Mouse (Mus musculus) ES-E14 (cell line): Measurements from ENCODE around the gene Pdia5. TPM values are rescaled to one million over a fixed set of nuclear protein-coding genes. Genes with fewer than 3 reads are reported as not detected.

Experiments
- DNase-seq: peaks from one replicate; pipeline ENCODE4 v3.0.0-alpha.2; 2013; ENCODE audit warnings: low read depth, low spot score
- H3K27ac ChIP-seq: 2 replicates; pipeline ENCODE4 v1.5.1; 2012; ENCODE audit warnings: low read depth, mild to moderate bottlenecking, low read length, moderate library complexity, mixed read lengths; ENCODE audit not compliant: poor library complexity, insufficient read depth, severe bottlenecking
- H3K36me3 ChIP-seq: 2 replicates; pipeline ENCODE4 v1.6.1; 2012; ENCODE audit warnings: mild to moderate bottlenecking, low read length, moderate library complexity, mixed read lengths; ENCODE audit not compliant: control insufficient read depth, poor library complexity, insufficient read depth, severe bottlenecking
- H3K4me1 ChIP-seq, 2 experiments: fragments of 150-350 bp in 1 of 2; sonication (generic) in 1 of 2; 2 replicates each; pipeline ENCODE4 v1.6.1; 2012; ENCODE audit warnings: low read length in 2 of 2, mild to moderate bottlenecking in 1 of 2, mixed read lengths in 1 of 2; ENCODE audit not compliant: control insufficient read depth in 2 of 2, insufficient read depth in 2 of 2, poor library complexity in 1 of 2
- H3K4me3 ChIP-seq, 2 experiments: fragments of 150-350 bp in 1 of 2; sonication (generic) in 1 of 2; 2 replicates each; pipeline ENCODE4 v1.5.1; 2012; ENCODE audit warnings: low read length in 2 of 2, low read depth in 1 of 2, mild to moderate bottlenecking in 1 of 2, mixed read lengths in 1 of 2; ENCODE audit not compliant: insufficient read depth in 1 of 2, poor library complexity in 1 of 2, severe bottlenecking in 1 of 2
- H3K9ac ChIP-seq: 2 replicates; pipeline ENCODE4 v1.6.1; 2012; ENCODE audit warnings: low read depth, mild to moderate bottlenecking, low read length, mixed read lengths; ENCODE audit not compliant: poor library complexity, insufficient read depth, severe bottlenecking
- H3K9me3 ChIP-seq: fragments of 150-350 bp; sonication (generic); 2 replicates; pipeline ENCODE4 v1.6.1; 2012; ENCODE audit warnings: low read depth, mild to moderate bottlenecking, low read length; ENCODE audit not compliant: control insufficient read depth, insufficient read depth
- CHD2 ChIP-seq: IDR thresholded peaks from 2 replicates; pipeline ENCODE4 v1.6.1; 2014; ENCODE audit warnings: mild to moderate bottlenecking, low read depth, low read length, inconsistent platforms
- HCFC1 ChIP-seq: IDR thresholded peaks from 2 replicates; pipeline ENCODE4 v1.6.1; 2012; ENCODE audit warnings: low read length, inconsistent platforms, borderline replicate concordance; ENCODE audit not compliant: insufficient read depth
- MAFK ChIP-seq: IDR thresholded peaks from 2 replicates; pipeline ENCODE4 v1.6.1; 2014; ENCODE audit warnings: mild to moderate bottlenecking, low read depth, low read length, inconsistent platforms; ENCODE audit not compliant: insufficient read depth
- ZC3H11A ChIP-seq: IDR thresholded peaks from 2 replicates; pipeline ENCODE4 v1.6.1; 2012; ENCODE audit warnings: low read depth, mild to moderate bottlenecking, inconsistent platforms, low read length, borderline replicate concordance
- ZNF384 ChIP-seq: IDR thresholded peaks from 2 replicates; pipeline ENCODE4 v1.6.1; 2012; ENCODE audit warnings: low read depth, low read length, inconsistent platforms
- in situ Hi-C, 2 experiments: fragments of 600-800 bp; cut with MboI; formaldehyde crosslinking; loops; one replicate each; pipeline ENCODE4 v1.15.1; 2025; ENCODE audit warnings: low sequenced_read_pairs in 2 of 2, inconsistent platforms in 1 of 2; ENCODE audit not compliant: unreplicated experiment in 2 of 2
- total RNA-seq: library from RNA; depleted of rRNA; stranded (reverse); fragments of 300-350 nt; gene quantifications from 2 replicates; pipeline ENCODE4 v1.2.3, GENCODE M21; 2012

The Pdia5 gene
- total RNA-seq, 1 experiment = 20.3 TPM

DNA sequence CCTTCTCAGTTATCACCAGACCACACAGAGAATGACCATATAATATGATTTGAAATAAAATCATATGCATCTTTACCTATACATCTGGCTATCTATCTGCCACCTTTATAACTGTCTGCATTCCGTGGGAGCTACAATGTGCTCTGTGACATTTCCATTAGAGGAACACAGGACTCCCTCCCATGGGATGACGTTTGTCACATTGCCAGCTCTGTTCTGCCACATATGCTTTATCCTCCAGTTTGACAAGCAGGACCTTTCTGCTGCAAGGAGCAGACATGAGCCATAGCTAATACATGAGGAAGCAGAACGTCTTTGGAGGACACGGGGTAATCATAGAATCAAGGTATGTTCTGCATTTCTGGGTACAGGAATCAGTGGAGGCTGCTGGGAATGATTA, 33.5 kb upstream of the Pdia5 start:
- no peak for DNase-seq
- TF ChIP-seq MAFK (no peak), ZNF384 (no peak), CHD2 (no peak), ZC3H11A (no peak), HCFC1 (no peak)
- in situ Hi-C loops = no loop called here

DNA sequence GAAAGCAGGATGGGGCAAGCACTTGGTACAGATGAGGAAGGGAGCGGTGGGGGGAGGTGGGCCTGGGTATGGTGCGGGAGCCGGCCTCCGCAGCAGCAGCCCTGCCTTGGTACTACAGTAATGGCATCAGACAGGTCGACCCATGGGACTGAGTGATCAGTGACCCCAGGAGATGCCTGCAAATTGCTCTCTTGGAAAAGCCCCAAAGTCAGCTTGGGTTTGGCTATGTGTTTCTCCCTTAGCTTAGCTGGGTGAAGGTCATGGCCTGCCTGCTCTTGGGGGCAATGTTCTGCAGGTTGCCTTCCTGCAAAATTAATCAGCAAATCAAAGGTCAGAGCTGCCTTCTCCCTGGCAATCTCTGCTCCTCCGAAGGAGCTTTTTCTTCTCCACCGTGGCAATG, 28.6 kb upstream of the Pdia5 start:
- in situ Hi-C loops = no loop called here
- Histone ChIP-seq H3K9ac (no peak overlapping the region), H3K36me3 (no peaks in the 10 kb centered on the region), H3K9me3 (no peaks in the 10 kb centered on the region), H3K4me3 (no peak overlapping the region), H3K27ac (no peak overlapping the region), H3K4me1 (no peaks in the 10 kb centered on the region)
- TF ChIP-seq MAFK (no peak), HCFC1 (no peak), CHD2 (no peak), ZNF384 (no peak), ZC3H11A (no peak)
- no peak for DNase-seq

More for the DNA sequence above, 33.5 kb upstream of the Pdia5 start:
- Histone ChIP-seq H3K9ac (no peak overlapping the region), H3K36me3 (no peaks in the 10 kb centered on the region), H3K27ac (no peak overlapping the region), H3K4me3 (no peak overlapping the region), H3K4me1 (no peaks in the 10 kb centered on the region), H3K9me3 (no peaks in the 10 kb centered on the region)

DNA sequence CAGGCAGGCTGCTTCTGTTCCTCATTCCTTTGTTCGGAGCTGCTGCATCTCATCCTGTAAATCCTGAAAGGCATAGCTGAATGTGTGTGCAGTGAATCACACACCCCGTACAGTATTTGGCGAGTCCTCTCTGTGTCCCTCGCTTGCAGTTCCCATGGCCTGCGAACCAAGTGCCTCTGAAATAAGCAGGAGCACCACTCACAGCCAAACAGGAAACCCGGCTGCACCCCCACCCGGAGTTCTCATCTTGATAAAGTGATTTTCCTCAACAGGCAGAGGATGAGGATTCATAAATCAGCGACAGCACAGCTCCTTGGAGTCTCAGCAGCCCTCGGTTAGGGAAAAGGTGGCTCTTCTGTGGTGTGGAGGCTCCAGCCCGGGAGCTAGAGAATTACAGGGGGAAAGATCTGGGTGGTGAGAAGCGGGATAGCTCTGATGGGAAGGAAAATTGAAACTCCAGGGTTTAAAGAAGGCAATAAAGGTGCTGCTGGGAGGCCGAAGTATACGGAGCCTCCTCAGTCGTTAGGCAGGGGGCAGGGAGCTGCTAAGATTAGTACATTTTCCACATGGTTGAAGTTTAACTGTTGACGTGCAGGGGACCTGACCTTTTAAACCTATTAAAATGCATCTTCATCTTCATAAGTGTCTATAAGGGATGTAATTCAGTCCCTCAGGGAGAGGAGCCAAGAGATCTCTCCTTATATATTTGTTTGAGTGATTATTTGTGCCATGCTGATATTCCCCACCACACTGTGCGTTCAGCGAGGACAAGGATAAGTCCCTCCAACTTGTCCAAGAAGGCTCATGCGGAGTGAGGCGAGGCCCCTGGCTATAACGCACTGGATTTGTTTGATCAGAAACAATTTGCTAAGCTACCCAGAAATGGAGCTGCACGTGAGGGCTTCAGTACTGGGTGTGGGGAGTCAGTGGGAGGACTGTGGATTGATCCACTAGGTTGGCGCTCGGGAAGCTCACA, 27.6 kb upstream of the Pdia5 start:
- no peak for DNase-seq
- H3K27ac ChIP-seq = no peak overlapping the region

DNA sequence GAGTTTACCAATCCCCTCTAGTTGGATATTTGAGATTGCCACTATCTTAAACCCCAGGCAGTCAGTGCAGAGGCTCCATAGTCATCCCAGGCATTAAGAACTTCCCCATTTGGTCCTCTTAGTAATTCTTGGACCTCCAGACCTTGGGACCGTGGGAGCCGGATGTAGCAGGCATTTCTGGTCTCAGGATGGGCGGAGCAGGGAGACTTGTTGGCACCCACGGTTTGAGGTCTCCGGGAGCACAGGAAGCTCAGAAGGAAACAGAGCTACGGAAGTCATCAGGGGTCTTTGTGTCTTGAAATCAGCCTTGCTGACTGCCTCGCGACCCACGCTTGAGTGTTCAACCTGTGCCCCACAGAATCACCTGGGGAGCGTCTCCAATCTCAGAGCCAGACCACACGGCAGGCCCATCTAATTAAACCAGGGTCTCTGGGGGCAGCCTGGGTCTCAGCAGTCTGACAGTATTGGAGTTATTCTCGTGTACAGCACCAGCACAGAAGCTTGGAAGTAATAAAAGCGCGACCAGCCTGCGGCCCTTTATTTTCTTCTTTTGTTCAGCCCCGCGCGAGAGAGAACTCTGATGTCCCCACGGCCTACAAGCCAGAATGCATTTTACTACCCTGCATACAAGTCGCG, 25.4 kb upstream of the Pdia5 start:
- Histone ChIP-seq H3K27ac (no peak overlapping the region), H3K4me3 (no peak overlapping the region), H3K36me3 (no peaks in the 10 kb centered on the region), H3K9me3 (no peaks in the 10 kb centered on the region), H3K4me1 (no peaks in the 10 kb centered on the region), H3K9ac (no peak overlapping the region)
- TF ChIP-seq HCFC1 (no peak), ZNF384 (no peak), MAFK (no peak), ZC3H11A (no peak), CHD2 (no peak)
- in situ Hi-C loops = no loop called here
- DNase-seq = no peak

More for the DNA sequence above, 27.6 kb upstream of the Pdia5 start:
- in situ Hi-C loops = no loop called here
- no peaks in the 10 kb centered on the region for H3K4me1 ChIP-seq
- no peak overlapping the region for H3K9ac ChIP-seq
- H3K4me3 ChIP-seq = no peak overlapping the region
- TF ChIP-seq MAFK (no peak), HCFC1 (no peak), ZC3H11A (no peak), CHD2 (no peak), ZNF384 (no peak)
- H3K9me3 ChIP-seq = no peaks in the 10 kb centered on the region
- H3K36me3 ChIP-seq = no peaks in the 10 kb centered on the region
